Mouse (Mus musculus) thymus, postnatal 4 days (tissue): Measurements from ENCODE around the gene Gm3336.
A peak's percentile ranks its signal among the peaks of the same experiment; 100 is the strongest.

Experiments used
- DNase-seq: peaks from one replicate; pipeline ENCODE4 v3.0.0; 2021

The Gm3336 gene

GRCm38 (mm10) chr8:70765838-70766570, 47.7 kb downstream of the Gm3336 start:
- DNase-seq = peak; percentile 81

- peak; percentile 51 for DNase-seq
Observed at GRCm38 (mm10) chr8:70766571-70767440, 48.5 kb downstream of the Gm3336 start.

GRCm38 (mm10) chr8:70767503-70767902, 49.2 kb downstream of the Gm3336 start:
- DNase-seq = no peak

DNA sequence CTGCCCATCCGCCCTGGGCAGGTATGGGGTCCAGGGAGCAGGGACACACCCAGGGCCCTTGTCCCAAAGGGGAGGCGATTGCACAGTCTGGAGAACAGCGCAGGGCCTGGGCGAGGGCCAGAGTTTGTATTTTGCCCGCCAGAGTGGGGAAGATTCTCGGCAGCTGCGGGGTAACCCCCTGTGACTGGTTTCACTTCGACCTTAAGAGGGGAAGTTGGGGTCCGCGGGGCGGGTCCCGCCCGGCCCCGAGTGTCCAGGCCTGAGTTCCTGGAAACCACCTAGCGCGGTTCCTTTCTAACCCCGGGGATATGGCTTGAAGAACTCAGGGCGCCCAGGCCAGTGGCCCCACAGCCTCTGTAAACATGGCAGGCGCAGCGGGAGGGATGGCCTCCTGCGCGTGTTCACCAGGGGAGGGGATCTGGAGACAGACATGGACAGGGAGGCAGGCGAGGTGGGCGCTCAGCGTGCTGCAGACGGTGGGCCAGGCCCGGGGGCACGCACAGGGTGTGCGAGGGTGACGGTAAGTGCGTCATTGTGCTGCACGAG, 50.0 kb downstream of the Gm3336 start:
- peak; percentile 33 for DNase-seq

GRCm38 (mm10) chr8:70768956-70769355, 50.6 kb downstream of the Gm3336 start:
- DNase-seq = peak; percentile 38

GRCm38 (mm10) chr8:70769359-70769758, 51.0 kb downstream of the Gm3336 start:
- DNase-seq = peak; percentile 100

- DNase-seq = no peak
Observed at GRCm38 (mm10) chr8:70769858-70770257, 51.5 kb downstream of the Gm3336 start.

GRCm38 (mm10) chr8:70770748-70771147, 52.4 kb downstream of the Gm3336 start:
- no peak for DNase-seq

DNA sequence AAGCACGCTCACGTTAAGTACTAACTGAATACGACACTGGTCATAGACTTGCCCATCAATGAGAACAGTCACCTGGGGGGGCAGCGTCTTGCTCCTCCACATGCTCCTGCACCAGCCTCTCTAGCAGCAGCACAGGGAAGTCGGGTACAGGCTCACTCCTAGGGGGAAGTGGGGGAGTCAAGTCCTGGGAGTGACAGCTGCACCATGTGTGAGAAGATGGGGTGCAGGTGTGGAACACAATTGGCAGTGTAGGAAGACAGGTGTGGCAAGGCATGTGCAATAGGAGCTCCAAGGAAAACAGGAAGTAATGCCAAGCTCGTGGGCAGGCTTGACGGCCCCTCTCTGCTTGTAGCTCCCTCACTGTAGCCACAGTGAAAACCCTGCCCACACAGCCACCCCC, 52.9 kb downstream of the Gm3336 start:
- no peak for DNase-seq

DNA sequence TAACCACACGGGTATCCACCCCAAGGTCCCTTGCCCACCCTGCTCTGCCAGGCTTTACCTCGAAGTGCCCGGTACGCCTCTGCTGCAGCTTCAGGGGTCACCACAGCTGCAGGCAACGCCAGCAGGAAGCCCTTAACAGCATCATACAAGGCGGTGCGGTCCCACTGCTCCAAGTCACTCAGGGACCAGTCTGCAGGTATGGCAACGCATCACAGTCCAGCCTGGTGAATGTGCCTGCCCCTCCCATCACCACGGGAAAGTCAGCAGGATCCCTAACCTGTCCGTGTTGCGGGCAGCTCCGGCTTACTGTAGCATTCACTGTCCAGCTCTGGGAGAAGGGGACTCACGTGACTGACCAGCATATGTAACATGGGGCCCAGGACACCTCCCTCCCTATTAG, 53.7 kb downstream of the Gm3336 start:
- no peak for DNase-seq
